Mouse (Mus musculus) liver, embryonic 14 days (tissue): ENCODE measurements around the gene Foxo4. TPM values are rescaled to one million over a fixed set of nuclear protein-coding genes. Genes with fewer than 3 reads are reported as not detected.

Experiments
- polyA plus RNA-seq: library from polyadenylated mRNA; depleted of rRNA; stranded (reverse); fragments of >200 nt; gene quantifications from 2 replicates; pipeline ENCODE4 v1.2.3, GENCODE M21; 2012; rRNA removed

Gene Foxo4
- 8.7 and 10.4 TPM in 2 replicates for polyA plus RNA-seq

GRCm38 (mm10) chrX:101253952-101254729, at the start of gene Foxo4:
Gene Foxo4, plus strand, starts transcription at chrX:101254528.

GRCm38 (mm10) chrX:101221834-101222795, 32.2 kb upstream of the Foxo4 start, which contains the start of gene Snx12:
Gene Snx12, minus strand, starts transcription at chrX:101222563.

GRCm38 (mm10) chrX:101263892-101264291, 9.6 kb downstream of the Foxo4 start, which contains the start of gene Gm614:
Gene Gm614, minus strand, starts transcription at chrX:101263992.

GRCm38 (mm10) chrX:101268025-101268754, 13.9 kb downstream of the Foxo4 start, which contains the start of gene Il2rg:
Gene Il2rg, minus strand, starts transcription at chrX:101268255.

GRCm38 (mm10) chrX:101268755-101269124, 14.4 kb downstream of the Foxo4 start, which contains the start of gene Gm20489:
Gene Gm20489, minus strand, starts transcription at chrX:101269023.

GRCm38 (mm10) chrX:101273875-101274738, 19.8 kb downstream of the Foxo4 start, which contains the start of gene Med12:
Gene Med12, plus strand, starts transcription at chrX:101274030.

GRCm38 (mm10) chrX:101299055-101299454, 44.7 kb downstream of the Foxo4 start, which contains the start of gene Nlgn3:
Gene Nlgn3, plus strand, starts transcription at chrX:101299168.

Other genes starting within 250 kb of the Foxo4 start
- 0.01 and 0.02 TPM in 2 replicates for gene Tex11, start 194.9 kb upstream of the Foxo4 start, polyA plus RNA-seq
- 0.43 and 0.76 TPM in 2 replicates for gene Slc7a3, start 168.5 kb upstream of the Foxo4 start, polyA plus RNA-seq
- 10.7 and 12.1 TPM in 2 replicates for gene Snx12, start 32.0 kb upstream of the Foxo4 start, polyA plus RNA-seq
- gene Gm614, start 9.5 kb downstream of the Foxo4 start, polyA plus RNA-seq = 0.08 TPM in 1 of 2 replicates, not detected in the other
- gene Il2rg, start 13.7 kb downstream of the Foxo4 start, polyA plus RNA-seq = 6.1 and 7.9 TPM in 2 replicates
- gene Gm20489, start 14.5 kb downstream of the Foxo4 start, polyA plus RNA-seq = not detected in 2 replicates
- gene Med12, start 19.5 kb downstream of the Foxo4 start, polyA plus RNA-seq = 25.1 and 30.0 TPM in 2 replicates
- 0.05 and 0.08 TPM in 2 replicates for gene Nlgn3, start 44.6 kb downstream of the Foxo4 start, polyA plus RNA-seq
- gene Gjb1, start 121.8 kb downstream of the Foxo4 start, polyA plus RNA-seq = 42.1 and 45.2 TPM in 2 replicates
- 11.3 and 12.1 TPM in 2 replicates for gene Zmym3, start 166.3 kb downstream of the Foxo4 start, polyA plus RNA-seq
- 134 TPM in 2 replicates for gene Nono, start 174.8 kb downstream of the Foxo4 start, polyA plus RNA-seq
- gene Itgb1bp2, start 194.6 kb downstream of the Foxo4 start, polyA plus RNA-seq = 0.98 and 3.6 TPM in 2 replicates